Comparison of ENCODE assay signal across 14 mouse cellular contexts in the genomic region with DNA sequence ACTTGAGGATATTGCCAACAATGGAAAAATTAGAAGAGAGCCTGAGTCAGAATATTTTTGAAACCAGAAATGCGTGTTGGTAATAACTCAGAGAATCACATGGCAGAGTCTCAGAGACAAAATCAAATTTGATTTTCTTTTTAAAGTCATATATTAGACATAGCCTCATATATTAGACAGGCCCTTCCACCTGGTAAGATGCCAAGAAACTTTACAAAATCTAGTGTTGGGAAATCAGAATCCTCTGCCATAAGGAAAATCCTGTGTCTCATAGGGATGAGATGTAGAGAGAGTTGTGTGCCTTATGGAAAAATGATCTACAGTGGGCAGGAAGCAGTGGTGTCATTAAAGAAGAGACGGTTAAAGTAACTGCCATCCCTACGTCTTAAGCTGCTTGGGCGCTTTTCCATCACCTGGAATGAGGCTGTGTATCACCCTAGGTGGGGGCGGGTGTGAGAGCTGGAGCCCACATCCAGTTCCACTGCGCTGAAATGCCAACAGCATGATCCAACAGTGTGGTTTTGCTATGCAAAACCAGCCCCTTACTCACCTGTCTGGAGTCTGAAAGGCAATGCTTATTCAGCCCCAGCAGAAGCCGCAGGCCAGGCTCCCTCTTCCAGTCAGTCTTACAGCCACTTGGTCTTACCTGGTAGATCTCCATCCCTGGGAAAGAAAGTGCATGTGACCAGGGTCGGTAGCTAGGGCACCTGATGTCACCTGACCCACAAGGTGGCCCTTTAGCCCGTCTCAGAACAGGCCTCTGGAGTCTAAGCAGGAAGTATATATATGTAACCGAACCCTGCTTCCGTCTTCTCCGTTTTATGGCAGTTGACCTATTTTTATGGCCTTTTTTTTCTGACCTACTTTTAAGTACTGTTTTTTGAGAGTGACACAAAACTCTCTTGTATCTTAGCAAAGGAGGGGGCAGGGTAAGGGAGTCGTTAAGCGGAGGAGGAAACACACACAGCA. TPM values are rescaled to one million over a fixed set of nuclear protein-coding genes. Genes with fewer than 3 reads are reported as not detected.
DNase-seq lines count a peak whose midpoint lies in the region; ATAC-seq lines count a peak whose summit lies in the region.
"Had no signal": no experiment of that assay in that cellular context is flagged by ENCODE, and none has a peak within 500 bp of the region (broad histone marks: within the 10 kb centered on the region; RNA-seq: fewer than 3 reads in every experiment).

A gene (minus strand): TSS at position 769 of the 969 bp plus-strand sequence.

- H3K4me1 ChIP-seq in heart, embryonic 10.5 days: peaks cover 21% of the 10 kb centered on the region
- peaks cover 24% of the 10 kb centered on the region for H3K4me1 ChIP-seq in heart, embryonic 12.5 days (replicated peaks)
- H3K4me1 ChIP-seq in intestine, embryonic 15.5 days (replicated peaks): peaks cover 12% of the 10 kb centered on the region; the same call in 1 of the 2 replicates

- H3K4me3 ChIP-seq in heart, embryonic 10.5 days: no peak within 1 kb of the TSS
- no peak within 1 kb of the TSS for H3K4me3 ChIP-seq in heart, embryonic 12.5 days
- no peak within 1 kb of the TSS for H3K4me3 ChIP-seq in intestine, embryonic 15.5 days (replicated peaks)
- H3K4me3 ChIP-seq: forebrain, embryonic 10.5 days; left cerebral cortex, adult 2 months; midbrain, embryonic 12.5 days had no signal

- peak; percentile 48 for DNase-seq in heart, embryonic 10.5 days (ENCODE audit: low spot score)
- peak; percentile 53 for DNase-seq in retina, postnatal 1 day
- DNase-seq in retina, embryonic 14.5 days (ENCODE audit: low spot score): no peak
- peak; percentile 67 for DNase-seq in thymus, postnatal 4 days
- no peak for DNase-seq in heart, adult 8-10 months (ENCODE audit: low spot score)
- DNase-seq: gastrocnemius, postnatal 14 days; kidney, postnatal 25 days had no signal

- H3K27me3 ChIP-seq in heart, embryonic 10.5 days (ENCODE audit: insufficient read depth, poor library complexity, severe bottlenecking): peaks cover 6% of the 10 kb centered on the region; the same call in 1 of the 2 replicates
- no peaks in the 10 kb centered on the region for H3K27me3 ChIP-seq in heart, embryonic 12.5 days (replicated peaks)
- H3K27me3 ChIP-seq in intestine, embryonic 15.5 days (replicated peaks): no peaks in the 10 kb centered on the region

- no peak within 1 kb of the TSS for H3K27ac ChIP-seq in heart, embryonic 10.5 days
- H3K27ac ChIP-seq in heart, embryonic 12.5 days (ENCODE audit: poor library complexity, severe bottlenecking): no peak within 1 kb of the TSS
- no peak within 1 kb of the TSS for H3K27ac ChIP-seq in intestine, embryonic 15.5 days
- H3K27ac ChIP-seq: forebrain, embryonic 10.5 days; left cerebral cortex, adult 2 months; liver, embryonic 14.5 days; midbrain, embryonic 12.5 days had no signal

- no peak within 1 kb of the TSS for H3K4me2 ChIP-seq in heart, embryonic 12.5 days
- no peak within 1 kb of the TSS for H3K4me2 ChIP-seq in intestine, embryonic 15.5 days (replicated peaks)
- H3K4me2 ChIP-seq: midbrain, embryonic 12.5 days had no signal

- no peak within 1 kb of the TSS for H3K9ac ChIP-seq in heart, embryonic 12.5 days
- H3K9ac ChIP-seq in intestine, embryonic 15.5 days: no peak within 1 kb of the TSS
- H3K9ac ChIP-seq: liver, embryonic 14.5 days; midbrain, embryonic 12.5 days had no signal

- no peak for ATAC-seq in heart, embryonic 12.5 days (ENCODE audit: insufficient number of reproducible peaks, low FRiP score)
- ATAC-seq in intestine, embryonic 15.5 days: peak; percentile 59; the same call in 1 of the 2 replicates
- ATAC-seq: hindbrain, embryonic 16.5 days had no signal

- 80% methylated on average over 14 of the region's 14 CpGs for WGBS in heart, embryonic 10.5 days
- 75% methylated on average over 14 of the region's 14 CpGs for WGBS in heart, embryonic 12.5 days
- WGBS in intestine, embryonic 15.5 days: 60% methylated on average over 14 of the region's 14 CpGs

- no peaks in the 10 kb centered on the region for H3K36me3 ChIP-seq in heart, embryonic 10.5 days
- no peaks in the 10 kb centered on the region for H3K36me3 ChIP-seq in heart, embryonic 12.5 days
- no peaks in the 10 kb centered on the region for H3K36me3 ChIP-seq in intestine, embryonic 15.5 days
- H3K36me3 ChIP-seq: forebrain, embryonic 10.5 days; midbrain, embryonic 12.5 days had no signal

- H3K9me3 ChIP-seq in heart, embryonic 10.5 days: no peaks in the 10 kb centered on the region
- H3K9me3 ChIP-seq in heart, embryonic 12.5 days (replicated peaks): no peaks in the 10 kb centered on the region
- H3K9me3 ChIP-seq in intestine, embryonic 15.5 days: no peaks in the 10 kb centered on the region
- H3K9me3 ChIP-seq: forebrain, embryonic 10.5 days; midbrain, embryonic 12.5 days had no signal

RNA-seq across cellular contexts. Expression of the gene that starts here (rescaled TPM):
- 4.3 and 9.6 TPM in 2 replicates for polyA plus RNA-seq in heart, embryonic 10.5 days (2016; fragmentation: Nextera tagmentation; extraction: Ambion mirVana)
- polyA plus RNA-seq in heart, embryonic 12.5 days (2016; fragmentation: Nextera tagmentation; extraction: Ambion mirVana): 3.9 and 4.6 TPM in 2 replicates
- 6.3 and 6.4 TPM in 2 replicates for polyA plus RNA-seq in intestine, embryonic 15.5 days (2015; fragmentation: Nextera tagmentation; extraction: Ambion mirVana)
- under 1 TPM; 0.31 to 0.37 (median 0.34) TPM for total RNA-seq in heart, adult 8-10 months (2022)

Comparison
In these comparisons a context has a peak if more than half of its experiments do, and no peak if none do; other contexts are left out.
1. DNase-seq: peak in heart, embryonic 10.5 days (single experiment), retina, postnatal 1 day (single experiment) and thymus, postnatal 4 days (single experiment); none in retina, embryonic 14.5 days (single experiment) and heart, adult 8-10 months (single experiment).